Mouse (Mus musculus): ENCODE data around the gene Prrx1.

DNA sequence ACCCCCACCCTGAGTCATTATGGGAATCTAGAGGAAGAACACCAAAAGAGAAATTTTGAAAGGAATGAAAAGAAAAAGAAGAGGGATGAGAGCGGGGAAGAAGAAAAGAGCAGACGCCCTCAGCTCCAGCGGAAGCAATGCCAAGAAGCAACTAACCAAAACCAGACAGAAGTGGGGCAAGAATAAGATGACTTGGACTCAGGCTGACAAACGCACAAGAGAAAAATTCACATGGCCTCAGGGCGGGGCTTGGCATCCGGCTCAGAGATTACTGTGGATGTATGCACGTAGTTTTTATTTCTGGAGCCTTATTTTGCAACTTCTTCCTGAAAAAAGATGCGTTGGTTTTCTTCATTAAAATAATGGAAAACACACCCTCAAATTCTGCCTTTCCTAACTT is 48.7 kb upstream of the Prrx1 start:
- TF ChIP-seq CTCF (IDR thresholded peaks at IDR 0.05; ENCODE audit: control insufficient read depth, insufficient read depth, low read length) (no peak), POLR2A (IDR thresholded peaks at IDR 0.05; ENCODE audit: borderline replicate concordance, control insufficient read depth, low read depth, low read length) (no peak)
